Mouse (Mus musculus) megakaryocyte, embryonic 14.5 days (primary cell): ENCODE measurements around the gene 2300009A05Rik.

ENCODE experiments used
- FLI1 ChIP-seq: IDR thresholded peaks from 2 replicates; pipeline ENCODE4 v1.6.1; 2012; ENCODE audit warnings: low read length, inconsistent platforms, mixed read lengths
- GATA1 ChIP-seq: IDR thresholded peaks from 3 replicates; pipeline ENCODE4 v1.6.1; 2012; ENCODE audit warnings: mixed read lengths, low read length, inconsistent platforms, borderline replicate concordance

- TF ChIP-seq GATA1 (no peak), FLI1 (no peak)
Observed at GRCm38 (mm10) chr9:63372541-63372940, 26.5 kb downstream of the 2300009A05Rik start.
